Mouse (Mus musculus): ENCODE data around the gene Fut8.
A peak's percentile ranks its signal among the peaks of the same experiment; 100 is the strongest.

Gene Fut8

GRCm38 (mm10) chr12:77505431-77505830 lies 267.5 kb downstream of the Fut8 start:
- DNase-seq: peak; percentile 52

- peak; percentile 68 for DNase-seq
Measured at GRCm38 (mm10) chr12:77507770-77508169, 269.8 kb downstream of the Fut8 start.

GRCm38 (mm10) chr12:77510758-77511157 lies 272.8 kb downstream of the Fut8 start:
- peak; percentile 82 for DNase-seq

- DNase-seq: no peak
Measured at GRCm38 (mm10) chr12:77511206-77511605, 273.3 kb downstream of the Fut8 start.

- no peak for DNase-seq
Measured at GRCm38 (mm10) chr12:77511631-77512030, 273.7 kb downstream of the Fut8 start.

- DNase-seq: no peak
Measured at GRCm38 (mm10) chr12:77516805-77517204, 278.9 kb downstream of the Fut8 start.

- DNase-seq: no peak
Measured at GRCm38 (mm10) chr12:77517691-77518090, 279.8 kb downstream of the Fut8 start.

- peak; percentile 67 for DNase-seq
Measured at GRCm38 (mm10) chr12:77519534-77520102, 281.7 kb downstream of the Fut8 start.

- peak; percentile 11 for DNase-seq
Measured at GRCm38 (mm10) chr12:77524014-77524413, 286.1 kb downstream of the Fut8 start.
